Mouse (Mus musculus): ENCODE results near the gene Dmrt3.

GRCm38 (mm10) chr19:25610015-25610410, at the start of gene Dmrt3:
- no peak for TF ChIP-seq CTCF (IDR thresholded peaks at IDR 0.05; ENCODE audit: borderline replicate concordance, insufficient read depth, low read length)
- TF ChIP-seq POLR2A (IDR thresholded peaks at IDR 0.05; ENCODE audit: low read depth, low read length): no peak
